Mouse (Mus musculus) CD8-positive naive resting alpha-beta T cell, adult 57 days (primary cell): ENCODE results near the gene Med10. TPM values are rescaled to one million over a fixed set of nuclear protein-coding genes. Genes with fewer than 3 reads are reported as not detected.

ENCODE experiments used
- total RNA-seq: library from RNA; stranded (reverse); gene quantifications from one replicate; pipeline ENCODE4 v1.2.4, GENCODE M21; 2023

The Med10 gene
- total RNA-seq, result 98.3 TPM

DNA sequence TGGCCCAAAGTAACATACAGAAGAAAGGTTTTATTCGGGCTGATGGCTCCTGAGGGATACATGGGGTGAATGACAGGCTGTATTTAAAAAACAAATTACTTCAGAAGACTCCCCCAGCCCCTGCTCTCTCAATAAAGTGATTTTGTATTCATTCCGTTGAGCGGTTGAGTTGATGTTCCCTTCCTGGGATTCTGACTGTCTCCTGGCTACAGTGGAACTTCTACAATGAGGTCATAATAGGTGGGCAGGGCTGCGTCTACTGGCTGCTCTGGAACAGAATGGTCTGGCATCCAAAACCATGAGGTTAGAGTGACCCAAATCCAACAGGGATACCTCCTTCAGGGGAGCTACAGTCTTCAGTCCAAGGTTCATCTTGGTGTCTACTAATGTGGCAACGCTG lies at the start of gene Med10:
TSS of gene Med10 (plus strand) at position 301 of the 400 bp plus-strand sequence.

Other genes with a start within 250 kb of the Med10 start
- not detected for gene Srd5a1, start 191.0 kb upstream of the Med10 start, total RNA-seq
- not detected for gene Ube2ql1, start 62.5 kb upstream of the Med10 start, total RNA-seq